Mouse (Mus musculus): ENCODE measurements around the gene Frat2. TPM values are rescaled to one million over a fixed set of nuclear protein-coding genes. Genes with fewer than 3 reads are reported as not detected.

Frat2 gene
- total RNA-seq, 2 experiments from 2014 or later: 30.5 to 55.8 TPM

DNA sequence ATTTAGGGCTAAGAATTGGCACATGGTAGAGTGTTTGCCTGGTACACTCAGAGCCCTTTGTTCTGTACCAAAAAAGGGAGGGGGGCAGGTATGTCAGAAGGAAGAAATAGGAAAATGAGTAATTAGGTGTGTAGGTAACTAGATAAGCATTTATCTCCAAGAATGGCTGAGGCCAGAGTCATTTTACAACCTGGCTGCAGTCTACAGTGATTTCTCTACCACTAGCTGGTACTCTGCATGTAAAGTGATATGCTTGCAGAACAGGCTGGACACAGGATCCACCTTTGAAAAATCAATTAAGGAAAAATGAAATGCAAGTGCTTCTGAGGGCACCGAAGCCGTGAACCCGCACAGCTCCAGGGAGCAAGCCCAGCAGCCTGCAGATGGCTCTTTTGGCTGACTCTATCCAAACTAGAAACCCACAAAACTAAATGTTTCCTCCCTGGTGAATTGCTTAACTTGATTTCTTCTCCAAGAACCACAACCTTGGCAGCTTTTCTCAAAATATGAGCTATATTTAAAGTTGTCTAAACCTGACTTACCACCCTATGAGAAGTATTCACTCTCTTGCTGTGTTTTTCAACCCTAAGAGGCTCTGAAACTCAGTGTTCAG, 51.7 kb downstream of the Frat2 start:
- ATAC-seq (replicated peaks; ENCODE audit: low FRiP score, low TSS enrichment, poor library complexity, severe bottlenecking): no peak

Other genes with a start within 250 kb of the Frat2 start
- gene Slit1, start 104.5 kb downstream of the Frat2 start, total RNA-seq (2014; fragmentation: Nextera tagmentation): 0.50 TPM in 1 of 2 replicates, not detected in the other
- gene Slit1, start 104.5 kb downstream of the Frat2 start, total RNA-seq (2017): not detected in 2 replicates
- gene Arhgap19, start 46.1 kb downstream of the Frat2 start, total RNA-seq (2014; fragmentation: Nextera tagmentation): 41.0 and 44.7 TPM in 2 replicates
- gene Arhgap19, start 46.1 kb downstream of the Frat2 start, total RNA-seq (2017): 34.1 and 40.5 TPM in 2 replicates
- gene Frat1, start 18.2 kb downstream of the Frat2 start, total RNA-seq (2014; fragmentation: Nextera tagmentation): 18.1 and 25.6 TPM in 2 replicates
- gene Frat1, start 18.2 kb downstream of the Frat2 start, total RNA-seq (2017): 17.7 and 32.4 TPM in 2 replicates
- gene Rrp12, start 48.0 kb upstream of the Frat2 start, total RNA-seq (2014; fragmentation: Nextera tagmentation): 21.0 and 31.4 TPM in 2 replicates
- gene Rrp12, start 48.0 kb upstream of the Frat2 start, total RNA-seq (2017): 26.5 and 36.0 TPM in 2 replicates
- gene Pgam1, start 63.8 kb upstream of the Frat2 start, total RNA-seq (2014; fragmentation: Nextera tagmentation): 27.0 and 67.3 TPM in 2 replicates
- 30.1 and 34.7 TPM in 2 replicates for gene Pgam1, start 63.8 kb upstream of the Frat2 start, total RNA-seq (2017)
- gene Exosc1, start 85.3 kb upstream of the Frat2 start, total RNA-seq (2014; fragmentation: Nextera tagmentation): 66.2 and 86.7 TPM in 2 replicates
- gene Exosc1, start 85.3 kb upstream of the Frat2 start, total RNA-seq (2017): 72.9 and 81.2 TPM in 2 replicates
- gene Zdhhc16, start 85.3 kb upstream of the Frat2 start, total RNA-seq (2014; fragmentation: Nextera tagmentation): 36.8 and 46.8 TPM in 2 replicates
- gene Zdhhc16, start 85.3 kb upstream of the Frat2 start, total RNA-seq (2017): 22.1 and 26.2 TPM in 2 replicates
- 25.6 and 39.6 TPM in 2 replicates for gene Mms19, start 133.0 kb upstream of the Frat2 start, total RNA-seq (2014; fragmentation: Nextera tagmentation)
- 15.5 and 17.7 TPM in 2 replicates for gene Mms19, start 133.0 kb upstream of the Frat2 start, total RNA-seq (2017)
- gene Ubtd1, start 133.6 kb upstream of the Frat2 start, total RNA-seq (2014; fragmentation: Nextera tagmentation): 2.3 and 4.8 TPM in 2 replicates
- 1.9 TPM in 1 of 2 replicates, not detected in the other for gene Ubtd1, start 133.6 kb upstream of the Frat2 start, total RNA-seq (2017)
- gene Ankrd2, start 187.9 kb upstream of the Frat2 start, total RNA-seq (2014; fragmentation: Nextera tagmentation): not detected in 2 replicates
- gene Ankrd2, start 187.9 kb upstream of the Frat2 start, total RNA-seq (2017): not detected in 2 replicates
- gene Hoga1, start 197.5 kb upstream of the Frat2 start, total RNA-seq (2014; fragmentation: Nextera tagmentation): not detected in 2 replicates
- not detected in 2 replicates for gene Hoga1, start 197.5 kb upstream of the Frat2 start, total RNA-seq (2017)
- not detected in 2 replicates for gene 4933411K16Rik, start 204.1 kb upstream of the Frat2 start, total RNA-seq (2014; fragmentation: Nextera tagmentation)
- not detected in 2 replicates for gene 4933411K16Rik, start 204.1 kb upstream of the Frat2 start, total RNA-seq (2017)
- 2.1 TPM in 1 of 2 replicates, not detected in the other for gene Morn4, start 238.2 kb upstream of the Frat2 start, total RNA-seq (2014; fragmentation: Nextera tagmentation)
- gene Morn4, start 238.2 kb upstream of the Frat2 start, total RNA-seq (2017): 0.53 and 0.85 TPM in 2 replicates
- gene Pi4k2a, start 242.3 kb upstream of the Frat2 start, total RNA-seq (2014; fragmentation: Nextera tagmentation): 8.9 and 13.5 TPM in 2 replicates
- gene Pi4k2a, start 242.3 kb upstream of the Frat2 start, total RNA-seq (2017): 4.6 and 5.2 TPM in 2 replicates

Measured in megakaryocyte-erythroid progenitor cell, adult 5-6 weeks (primary cell).